Mouse (Mus musculus): Measurements from ENCODE around the gene Kctd21. TPM values are rescaled to one million over a fixed set of nuclear protein-coding genes. Genes with fewer than 3 reads are reported as not detected.

Kctd21 gene
- polyA plus RNA-seq, 1 experiment from 2014 or later, result 4.8 TPM

- H3K9me3 ChIP-seq, result no peaks in the 10 kb centered on the region
- 85% methylated on average over 1 of the region's 1 CpGs for WGBS
- peaks cover 95% of the 10 kb centered on the region for H3K36me3 ChIP-seq
- H3K4me3 ChIP-seq, result no peak overlapping the region
- no peaks in the 10 kb centered on the region for H3K27me3 ChIP-seq (ENCODE audit: insufficient read depth, poor library complexity, severe bottlenecking)
- H3K27ac ChIP-seq, result no peak overlapping the region
- no peaks in the 10 kb centered on the region for H3K4me1 ChIP-seq (replicated peaks)
- no peak for DNase-seq (ENCODE audit: low spot score)
Observed at GRCm38 (mm10) chr7:97307546-97307945, 24.6 kb upstream of the Kctd21 start.

DNA sequence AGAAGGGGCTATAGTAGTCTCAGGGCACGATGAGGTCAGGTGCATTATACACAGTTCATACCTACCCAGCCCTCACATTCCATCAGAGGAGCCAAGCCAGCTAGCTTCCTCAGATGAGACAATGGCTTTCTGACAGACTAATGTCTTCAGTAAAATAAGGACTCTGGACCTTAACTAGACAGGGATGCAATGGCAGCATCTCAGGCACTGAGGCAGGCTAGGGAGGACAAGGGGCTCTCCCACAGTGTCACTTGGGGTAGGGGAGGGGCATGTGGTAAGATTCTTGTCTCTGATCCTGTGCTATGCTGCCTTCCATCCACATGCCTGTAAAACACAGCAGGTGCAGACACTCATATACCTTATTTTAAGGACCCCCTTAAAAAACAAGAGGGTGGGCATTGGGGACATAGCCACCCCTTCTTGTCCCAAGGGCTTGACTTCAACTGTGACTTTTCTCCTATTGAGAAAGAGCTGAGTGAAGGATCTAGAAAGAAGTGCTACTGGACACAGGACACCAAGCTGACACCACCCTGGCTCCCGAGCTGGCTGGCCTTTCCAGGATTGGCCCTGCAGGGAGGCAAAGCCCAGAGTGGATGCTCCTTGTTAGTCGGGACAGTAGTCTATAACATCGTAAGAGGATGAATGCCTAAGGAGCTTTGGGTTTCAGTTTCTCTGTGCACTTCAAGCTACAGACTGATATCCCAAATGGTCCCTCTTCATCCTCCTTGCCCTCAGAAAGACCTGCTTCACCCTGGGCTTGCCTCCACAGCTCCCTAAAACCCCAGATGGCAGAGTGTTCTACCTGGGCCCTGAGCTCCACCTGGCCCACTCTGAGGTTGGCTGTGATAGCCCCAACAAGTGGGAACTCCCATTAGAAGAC, 22.4 kb upstream of the Kctd21 start:
- no peaks in the 10 kb centered on the region for H3K27me3 ChIP-seq (ENCODE audit: insufficient read depth, poor library complexity, severe bottlenecking)
- 89% methylated on average over 4 of the region's 4 CpGs for WGBS
- no peak for DNase-seq (ENCODE audit: low spot score)
- no peaks in the 10 kb centered on the region for H3K4me1 ChIP-seq (replicated peaks)
- H3K9me3 ChIP-seq, result no peaks in the 10 kb centered on the region
- peaks cover 87% of the 10 kb centered on the region for H3K36me3 ChIP-seq
- no peak overlapping the region for H3K4me3 ChIP-seq
- H3K27ac ChIP-seq, result no peak overlapping the region

- Histone ChIP-seq H3K9me3 (no peaks in the 10 kb centered on the region), H3K27ac (no peak overlapping the region), H3K27me3 (ENCODE audit: insufficient read depth, poor library complexity, severe bottlenecking) (no peaks in the 10 kb centered on the region), H3K4me1 (replicated peaks) (no peaks in the 10 kb centered on the region), H3K36me3 (peaks cover 83% of the 10 kb centered on the region), H3K4me3 (no peak overlapping the region)
- no peak for DNase-seq (ENCODE audit: low spot score)
- WGBS, result 89% methylated on average over 3 of the region's 3 CpGs
Observed at GRCm38 (mm10) chr7:97310341-97310635, 21.8 kb upstream of the Kctd21 start.

GRCm38 (mm10) chr7:97311620-97312019, 20.5 kb upstream of the Kctd21 start:
- H3K9me3 ChIP-seq, result no peaks in the 10 kb centered on the region
- H3K4me1 ChIP-seq (replicated peaks), result no peaks in the 10 kb centered on the region
- DNase-seq (ENCODE audit: low spot score), result no peak
- 93% methylated on average over 14 of the region's 14 CpGs for WGBS
- H3K36me3 ChIP-seq, result peaks cover 73% of the 10 kb centered on the region
- H3K27me3 ChIP-seq (ENCODE audit: insufficient read depth, poor library complexity, severe bottlenecking), result no peaks in the 10 kb centered on the region
- H3K27ac ChIP-seq, result no peak overlapping the region
- H3K4me3 ChIP-seq, result no peak overlapping the region

DNA sequence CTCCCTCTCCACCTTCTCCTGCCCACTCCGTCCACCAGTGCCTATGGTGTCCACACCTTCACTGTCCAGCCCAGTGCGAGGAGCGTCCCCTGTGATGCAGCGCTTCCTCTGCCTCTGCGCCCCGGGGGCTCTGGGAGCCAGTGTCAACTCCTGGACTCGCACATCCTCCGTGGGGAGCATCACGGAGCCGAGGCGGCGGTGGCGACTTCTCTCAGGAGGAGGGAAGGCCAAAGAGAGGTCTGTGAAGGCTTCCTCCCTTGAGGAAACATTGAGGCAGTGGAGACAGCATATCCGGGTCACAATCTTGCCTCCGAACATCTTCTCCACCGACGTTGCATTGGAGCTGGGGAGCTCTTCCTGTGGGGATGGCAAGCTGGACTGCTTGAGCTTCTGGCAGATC, 19.9 kb upstream of the Kctd21 start:
- DNase-seq (ENCODE audit: low spot score), result no peak
- H3K9me3 ChIP-seq, result no peaks in the 10 kb centered on the region
- H3K36me3 ChIP-seq, result peaks cover 68% of the 10 kb centered on the region
- 90% methylated on average over 17 of the region's 17 CpGs for WGBS
- H3K4me1 ChIP-seq (replicated peaks), result no peaks in the 10 kb centered on the region
- H3K27me3 ChIP-seq (ENCODE audit: insufficient read depth, poor library complexity, severe bottlenecking), result no peaks in the 10 kb centered on the region
- H3K27ac ChIP-seq, result no peak overlapping the region
- H3K4me3 ChIP-seq, result no peak overlapping the region

GRCm38 (mm10) chr7:97312856-97313255, 19.3 kb upstream of the Kctd21 start:
- 91% methylated on average over 6 of the region's 6 CpGs for WGBS
- H3K9me3 ChIP-seq, result no peaks in the 10 kb centered on the region
- peaks cover 63% of the 10 kb centered on the region for H3K36me3 ChIP-seq
- H3K4me1 ChIP-seq (replicated peaks), result no peaks in the 10 kb centered on the region
- no peak overlapping the region for H3K27ac ChIP-seq
- H3K4me3 ChIP-seq, result no peak overlapping the region
- no peaks in the 10 kb centered on the region for H3K27me3 ChIP-seq (ENCODE audit: insufficient read depth, poor library complexity, severe bottlenecking)
- DNase-seq (ENCODE audit: low spot score), result no peak

DNA sequence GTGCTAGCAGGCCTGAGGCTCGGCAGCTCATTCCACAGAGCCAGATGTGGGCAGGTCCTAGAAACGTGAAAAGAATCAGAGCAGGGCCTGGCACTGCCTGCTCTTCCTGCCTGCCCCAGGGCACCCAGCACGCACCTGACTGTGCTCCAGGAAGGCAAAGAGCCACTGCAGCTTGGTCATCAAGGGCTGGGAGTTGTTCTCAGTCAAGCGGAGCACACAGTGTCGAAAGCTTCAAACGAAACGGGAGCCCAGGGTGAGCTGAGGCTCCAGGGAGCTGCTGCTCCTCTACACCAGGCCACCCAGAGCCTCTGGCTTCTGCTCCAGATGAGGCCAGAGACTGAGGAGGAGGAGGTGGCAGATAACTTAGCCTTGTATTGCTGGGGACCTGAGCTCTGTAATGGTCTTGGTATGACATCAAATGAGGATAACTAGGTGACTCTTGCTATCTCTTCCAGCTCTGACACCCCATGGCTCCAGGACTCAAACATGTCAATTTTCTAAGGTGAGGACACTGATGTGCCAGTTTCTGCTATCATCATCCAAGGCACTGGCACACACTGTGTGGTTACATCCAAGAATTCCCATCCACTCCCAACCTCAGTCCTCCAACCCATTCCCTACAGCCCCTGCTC, 18.6 kb upstream of the Kctd21 start:
- no peaks in the 10 kb centered on the region for H3K4me1 ChIP-seq (replicated peaks)
- WGBS, result 77% methylated on average over 7 of the region's 7 CpGs
- no peak for DNase-seq (ENCODE audit: low spot score)
- peaks cover 58% of the 10 kb centered on the region for H3K36me3 ChIP-seq
- H3K4me3 ChIP-seq, result no peak overlapping the region
- no peak overlapping the region for H3K27ac ChIP-seq
- no peaks in the 10 kb centered on the region for H3K9me3 ChIP-seq
- H3K27me3 ChIP-seq (ENCODE audit: insufficient read depth, poor library complexity, severe bottlenecking), result no peaks in the 10 kb centered on the region

GRCm38 (mm10) chr7:97314646-97315045, 17.5 kb upstream of the Kctd21 start:
- H3K9me3 ChIP-seq, result no peaks in the 10 kb centered on the region
- H3K27me3 ChIP-seq (ENCODE audit: insufficient read depth, poor library complexity, severe bottlenecking), result no peaks in the 10 kb centered on the region
- H3K27ac ChIP-seq, result no peak overlapping the region
- H3K4me1 ChIP-seq (replicated peaks), result no peaks in the 10 kb centered on the region
- H3K36me3 ChIP-seq, result peaks cover 51% of the 10 kb centered on the region
- no peak for DNase-seq (ENCODE audit: low spot score)
- no peak overlapping the region for H3K4me3 ChIP-seq
- WGBS, result 88% methylated on average over 5 of the region's 5 CpGs

DNA sequence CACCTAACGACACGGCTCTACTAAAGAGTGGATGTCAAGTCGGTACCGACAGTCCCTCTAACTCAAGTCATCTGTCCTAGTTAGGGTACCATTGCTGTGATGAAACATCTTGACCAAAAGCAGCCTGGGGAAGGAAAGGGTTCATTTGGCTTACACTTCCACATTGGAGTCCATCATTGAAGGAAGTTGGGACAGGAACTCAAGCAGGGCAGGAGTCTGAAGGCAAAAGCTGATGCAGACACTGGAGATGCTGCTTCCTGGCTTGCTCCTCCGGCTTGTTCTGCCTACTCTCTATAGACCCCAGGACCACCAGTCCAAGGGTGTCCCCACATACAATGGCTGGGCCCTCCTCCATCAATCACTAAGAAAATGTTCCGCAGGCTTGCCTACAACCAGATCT, 16.5 kb upstream of the Kctd21 start:
- no peaks in the 10 kb centered on the region for H3K27me3 ChIP-seq (ENCODE audit: insufficient read depth, poor library complexity, severe bottlenecking)
- WGBS, result 84% methylated on average over 6 of the region's 6 CpGs
- DNase-seq (ENCODE audit: low spot score), result no peak
- H3K9me3 ChIP-seq, result no peaks in the 10 kb centered on the region
- H3K27ac ChIP-seq, result no peak overlapping the region
- peaks cover 42% of the 10 kb centered on the region for H3K36me3 ChIP-seq
- H3K4me1 ChIP-seq (replicated peaks), result no peaks in the 10 kb centered on the region
- no peak overlapping the region for H3K4me3 ChIP-seq

GRCm38 (mm10) chr7:97317706-97318105, 14.4 kb upstream of the Kctd21 start:
- no peaks in the 10 kb centered on the region for H3K4me1 ChIP-seq (replicated peaks)
- no peak overlapping the region for H3K27ac ChIP-seq
- DNase-seq (ENCODE audit: low spot score), result no peak
- H3K9me3 ChIP-seq, result no peaks in the 10 kb centered on the region
- H3K36me3 ChIP-seq, result peaks cover 21% of the 10 kb centered on the region
- H3K4me3 ChIP-seq, result no peak overlapping the region
- 91% methylated on average over 3 of the region's 3 CpGs for WGBS
- no peaks in the 10 kb centered on the region for H3K27me3 ChIP-seq (ENCODE audit: insufficient read depth, poor library complexity, severe bottlenecking)

- DNase-seq (ENCODE audit: low spot score), result no peak
- H3K4me1 ChIP-seq (replicated peaks), result peaks cover 17% of the 10 kb centered on the region
- no peak overlapping the region for H3K4me3 ChIP-seq
- WGBS, result 91% methylated on average over 8 of the region's 8 CpGs
- H3K9me3 ChIP-seq, result no peaks in the 10 kb centered on the region
- H3K27ac ChIP-seq, result no peak overlapping the region
- H3K27me3 ChIP-seq (ENCODE audit: insufficient read depth, poor library complexity, severe bottlenecking), result peaks cover 47% of the 10 kb centered on the region
- peaks cover 8% of the 10 kb centered on the region; the same call in 1 of the 2 replicates for H3K36me3 ChIP-seq
Observed at GRCm38 (mm10) chr7:97324342-97324741, 7.8 kb upstream of the Kctd21 start.

- peak overlapping the region; percentile 29; the same call in 1 of the 2 replicates for H3K27ac ChIP-seq
Observed at GRCm38 (mm10) chr7:97325156-97325985, 6.8 kb upstream of the Kctd21 start.

DNA sequence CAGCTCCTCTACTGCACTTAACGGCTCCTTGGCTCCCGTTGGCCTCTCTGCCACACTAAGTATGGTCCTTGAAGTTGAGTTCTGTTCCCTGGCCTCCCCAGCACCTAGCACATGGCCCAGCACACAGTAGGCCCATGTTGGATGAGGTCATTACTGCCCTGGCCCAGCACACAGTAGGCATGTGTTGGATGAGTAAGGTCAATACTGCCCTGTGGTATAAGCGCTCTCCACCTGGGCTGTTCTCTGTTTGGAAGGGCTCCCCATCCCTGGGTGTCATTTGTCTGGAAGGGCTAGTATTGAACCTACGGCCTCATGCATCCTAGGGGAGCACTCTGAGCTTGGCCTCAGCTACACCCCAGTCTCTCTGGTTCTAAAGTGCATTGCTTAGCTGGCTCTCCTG, 4.8 kb upstream of the Kctd21 start:
- peaks cover 41% of the 10 kb centered on the region for H3K4me1 ChIP-seq (replicated peaks)
- no peak overlapping the region for H3K4me3 ChIP-seq
- H3K36me3 ChIP-seq, result peaks cover 7% of the 10 kb centered on the region; the same call in 1 of the 2 replicates
- peaks cover 52% of the 10 kb centered on the region for H3K27me3 ChIP-seq (ENCODE audit: insufficient read depth, poor library complexity, severe bottlenecking)
- WGBS, result 90% methylated on average over 4 of the region's 4 CpGs
- no peak overlapping the region for H3K27ac ChIP-seq
- DNase-seq (ENCODE audit: low spot score), result no peak
- H3K9me3 ChIP-seq, result no peaks in the 10 kb centered on the region

More at GRCm38 (mm10) chr7:97325156-97325985, 6.8 kb upstream of the Kctd21 start:
- Histone ChIP-seq H3K9me3 (no peaks in the 10 kb centered on the region), H3K4me1 (replicated peaks) (peaks cover 23% of the 10 kb centered on the region), H3K27me3 (ENCODE audit: insufficient read depth, poor library complexity, severe bottlenecking) (peaks cover 52% of the 10 kb centered on the region), H3K36me3 (peaks cover 7% of the 10 kb centered on the region; the same call in 1 of the 2 replicates), H3K4me3 (peak overlapping the region; percentile 46)
- WGBS, result 13% methylated on average over 92 of the region's 96 CpGs
- peak; percentile 18 for DNase-seq (ENCODE audit: low spot score)

Data from hindbrain, embryonic 10.5 days (tissue).